ENCODE assay signal across 29 mouse cellular contexts in the genomic region with DNA sequence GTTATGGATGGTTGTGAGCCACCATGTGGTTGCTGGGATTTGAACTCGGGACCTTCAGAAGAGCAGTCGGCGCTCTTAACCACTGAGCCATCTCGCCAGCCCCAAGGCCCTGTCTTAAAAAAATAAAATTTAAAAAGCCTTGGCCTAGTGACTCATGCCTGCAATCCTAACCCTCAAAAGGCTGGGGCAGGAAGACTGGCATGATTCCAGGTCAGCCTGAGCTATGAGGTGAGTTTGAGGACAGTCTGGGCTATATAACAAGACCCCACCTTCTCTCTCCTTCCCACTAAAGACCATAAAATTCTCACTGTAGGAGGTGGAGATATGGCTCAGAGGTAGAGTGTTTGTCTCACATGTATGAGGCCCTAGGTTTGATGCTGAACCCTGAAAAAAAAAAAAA. TPM values are rescaled to one million over a fixed set of nuclear protein-coding genes. Genes with fewer than 3 reads are reported as not detected.
A peak's percentile ranks its signal among the peaks of the same experiment; 100 is the strongest.
DNase-seq lines count a peak whose midpoint lies in the region; ATAC-seq and TF ChIP-seq lines count a peak whose summit lies in the region.
"Had no signal": no experiment of that assay in that cellular context is flagged by ENCODE, and none has a peak within 500 bp of the region (broad histone marks: within the 10 kb centered on the region; RNA-seq: fewer than 3 reads in every experiment).

No protein-coding gene starts in this region.

- no peak overlapping the region for H3K4me2 ChIP-seq in midbrain, embryonic 11.5 days
- H3K4me2 ChIP-seq in midbrain, embryonic 14.5 days (ENCODE audit: low read length): no peak overlapping the region
- H3K4me2 ChIP-seq in intestine, postnatal 0 days (replicated peaks; ENCODE audit: low read depth): no peak overlapping the region
- no peak overlapping the region for H3K4me2 ChIP-seq in midbrain, embryonic 13.5 days (replicated peaks)
- H3K4me2 ChIP-seq: forebrain, embryonic 13.5 days; heart, embryonic 15.5 days; hindbrain, embryonic 13.5 days had no signal

- H3K36me3 ChIP-seq in midbrain, embryonic 11.5 days (ENCODE audit: control insufficient read depth, insufficient read depth, low read length): no peaks in the 10 kb centered on the region
- no peaks in the 10 kb centered on the region for H3K36me3 ChIP-seq in midbrain, embryonic 14.5 days (ENCODE audit: control insufficient read depth, insufficient read depth, low read length)
- no peaks in the 10 kb centered on the region for H3K36me3 ChIP-seq in intestine, postnatal 0 days (ENCODE audit: control insufficient read depth, insufficient read depth)
- H3K36me3 ChIP-seq in midbrain, embryonic 13.5 days: no peaks in the 10 kb centered on the region
- H3K36me3 ChIP-seq: G1E; heart, embryonic 10.5 days; heart, embryonic 15.5 days; hindbrain, embryonic 13.5 days had no signal

- H3K4me3 ChIP-seq in midbrain, embryonic 11.5 days (ENCODE audit: low read depth, low read length): no peak overlapping the region
- no peak overlapping the region for H3K4me3 ChIP-seq in midbrain, embryonic 14.5 days (replicated peaks; ENCODE audit: low read depth, low read length)
- H3K4me3 ChIP-seq in intestine, postnatal 0 days (ENCODE audit: low read depth, low read length): no peak overlapping the region
- H3K4me3 ChIP-seq in midbrain, embryonic 13.5 days (replicated peaks): no peak overlapping the region
- H3K4me3 ChIP-seq: forebrain, embryonic 13.5 days; heart, embryonic 10.5 days; heart, embryonic 15.5 days; hindbrain, embryonic 13.5 days had no signal

- peak; percentile 17 for DNase-seq in midbrain, embryonic 11.5 days (ENCODE audit: low spot score, missing footprints)
- no peak for DNase-seq in midbrain, embryonic 14.5 days
- peak; percentile 78 for DNase-seq in NIH3T3 (ENCODE audit: low read depth)
- peak; percentile 41 for DNase-seq in adrenal gland, postnatal 25 days
- no peak for DNase-seq in urinary bladder, postnatal 25 days (ENCODE audit: low spot score)
- DNase-seq in frontal cortex, adult 2 months (ENCODE audit: extremely low spot score in 1 of 2, low spot score in 1 of 2): no peak
- DNase-seq: cerebellum, adult 2 months; cerebellum, postnatal 14 days; gastrocnemius, postnatal 14 days; kidney, adult 8-10 months; kidney, postnatal 4 days; layer of hippocampus, postnatal 36 days; left cerebral cortex, postnatal 4 days; lung, adult 2 months; lung, postnatal 10 days; right cerebral cortex, adult 18-20 months; thymus, adult 2 months; thymus, postnatal 36 days had no signal

- H3K27me3 ChIP-seq in midbrain, embryonic 11.5 days (ENCODE audit: control insufficient read depth, insufficient read depth, low read length): no peaks in the 10 kb centered on the region
- H3K27me3 ChIP-seq in midbrain, embryonic 14.5 days (ENCODE audit: control insufficient read depth, insufficient read depth, low read length): no peaks in the 10 kb centered on the region
- H3K27me3 ChIP-seq in intestine, postnatal 0 days (replicated peaks; ENCODE audit: control insufficient read depth, insufficient read depth, low read length): no peaks in the 10 kb centered on the region
- no peaks in the 10 kb centered on the region for H3K27me3 ChIP-seq in midbrain, embryonic 13.5 days
- H3K27me3 ChIP-seq: forebrain, embryonic 13.5 days; heart, embryonic 15.5 days; hindbrain, embryonic 13.5 days had no signal

- WGBS in midbrain, embryonic 11.5 days: 99% methylated on average over 4 of the region's 4 CpGs
- WGBS in midbrain, embryonic 14.5 days: 97% methylated on average over 4 of the region's 4 CpGs
- 76% methylated on average over 4 of the region's 4 CpGs for WGBS in intestine, postnatal 0 days
- whole genome bisulfite sequencing in midbrain, embryonic 13.5 days: 99% methylated on average over 4 of the region's 4 CpGs

- no peak overlapping the region for H3K9ac ChIP-seq in midbrain, embryonic 11.5 days (ENCODE audit: low read length)
- H3K9ac ChIP-seq in midbrain, embryonic 14.5 days (replicated peaks; ENCODE audit: low read length): no peak overlapping the region
- H3K9ac ChIP-seq in intestine, postnatal 0 days (ENCODE audit: low read depth, low read length): no peak overlapping the region
- no peak overlapping the region for H3K9ac ChIP-seq in midbrain, embryonic 13.5 days (replicated peaks)
- H3K9ac ChIP-seq: forebrain, embryonic 13.5 days; heart, embryonic 15.5 days; hindbrain, embryonic 13.5 days; liver, embryonic 14.5 days had no signal

- ATAC-seq in midbrain, embryonic 11.5 days (ENCODE audit: low FRiP score): no peak
- no peak for ATAC-seq in midbrain, embryonic 14.5 days (ENCODE audit: low FRiP score, low TSS enrichment)
- ATAC-seq in intestine, postnatal 0 days: peak; percentile 68
- ATAC-seq in midbrain, embryonic 13.5 days: no peak
- ATAC-seq: forebrain, embryonic 13.5 days; midbrain, embryonic 16.5 days had no signal

- H3K27ac ChIP-seq in midbrain, embryonic 11.5 days (ENCODE audit: low read depth, low read length): no peak overlapping the region
- H3K27ac ChIP-seq in midbrain, embryonic 14.5 days (replicated peaks; ENCODE audit: low read depth, low read length): no peak overlapping the region
- H3K27ac ChIP-seq in intestine, postnatal 0 days (ENCODE audit: low read depth, low read length): no peak overlapping the region
- H3K27ac ChIP-seq in midbrain, embryonic 13.5 days: no peak overlapping the region
- H3K27ac ChIP-seq: forebrain, embryonic 13.5 days; heart, embryonic 10.5 days; heart, embryonic 15.5 days; hindbrain, embryonic 13.5 days; kidney, postnatal 0 days; liver, embryonic 14.5 days; macrophage had no signal

- no peak for TF ChIP-seq CTCF in intestine, postnatal 0 days (IDR thresholded peaks at IDR 0.05; ENCODE audit: low read depth)

- no peaks in the 10 kb centered on the region for H3K9me3 ChIP-seq in midbrain, embryonic 11.5 days (ENCODE audit: control insufficient read depth, low read length)
- H3K9me3 ChIP-seq in midbrain, embryonic 14.5 days (ENCODE audit: control insufficient read depth, low read length): no peaks in the 10 kb centered on the region
- no peaks in the 10 kb centered on the region for H3K9me3 ChIP-seq in intestine, postnatal 0 days (ENCODE audit: control insufficient read depth)
- no peaks in the 10 kb centered on the region for H3K9me3 ChIP-seq in midbrain, embryonic 13.5 days
- H3K9me3 ChIP-seq: forebrain, embryonic 13.5 days; G1E; heart, embryonic 10.5 days; heart, embryonic 15.5 days; hindbrain, embryonic 13.5 days had no signal

- no peaks in the 10 kb centered on the region for H3K4me1 ChIP-seq in midbrain, embryonic 11.5 days (ENCODE audit: control insufficient read depth, insufficient read depth, low read length)
- H3K4me1 ChIP-seq in midbrain, embryonic 14.5 days (ENCODE audit: control insufficient read depth, insufficient read depth, low read length): no peaks in the 10 kb centered on the region
- no peaks in the 10 kb centered on the region for H3K4me1 ChIP-seq in intestine, postnatal 0 days (replicated peaks; ENCODE audit: control insufficient read depth, insufficient read depth, low read length)
- no peaks in the 10 kb centered on the region for H3K4me1 ChIP-seq in midbrain, embryonic 13.5 days (replicated peaks)
- H3K4me1 ChIP-seq: forebrain, embryonic 13.5 days; heart, embryonic 10.5 days; hindbrain, embryonic 13.5 days had no signal

RNA-seq across cellular contexts. Expression of a gene that starts 12.0 kb away (rescaled TPM):
- polyA plus RNA-seq in midbrain, embryonic 11.5 days (2014; fragmentation: Nextera tagmentation; extraction: Ambion mirVana): 8.6 and 8.9 TPM in 2 replicates
- 14.1 and 14.8 TPM in 2 replicates for polyA plus RNA-seq in midbrain, embryonic 14.5 days (2014; fragmentation: Nextera tagmentation; extraction: Ambion mirVana)
- total RNA-seq in adrenal gland, postnatal 25 days (2021): 30.3 and 30.9 TPM in 2 replicates
- polyA plus RNA-seq in intestine, postnatal 0 days (2015; fragmentation: Nextera tagmentation; extraction: Ambion mirVana): 3.9 and 4.4 TPM in 2 replicates
- 16.3 and 16.6 TPM in 2 replicates for polyA plus RNA-seq in frontal cortex, adult 2 months (2012; rRNA removed)
- polyA plus RNA-seq in midbrain, embryonic 13.5 days (2015; fragmentation: Nextera tagmentation; extraction: Ambion mirVana): 7.2 and 7.3 TPM in 2 replicates

Comparison
In these comparisons a context has a peak if more than half of its experiments do, and no peak if none do; other contexts are left out.
1. DNase-seq: peak in midbrain, embryonic 11.5 days (single experiment), NIH3T3 (single experiment) and adrenal gland, postnatal 25 days (single experiment); none in midbrain, embryonic 14.5 days (single experiment), urinary bladder, postnatal 25 days (single experiment) and frontal cortex, adult 2 months (0 of 2).